Mouse (Mus musculus): ENCODE measurements around the gene Fam180a. TPM values are rescaled to one million over a fixed set of nuclear protein-coding genes. Genes with fewer than 3 reads are reported as not detected.

The Fam180a gene
- polyA plus RNA-seq, 2 experiments: 0.02 to 0.11 TPM

- 58% methylated on average over 11 of the region's 11 CpGs for WGBS (ENCODE audit: insufficient replicate concordance)
These were observed 37.7 kb downstream of the Fam180a start for GRCm38 (mm10) chr6:35288114-35288761.

DNA sequence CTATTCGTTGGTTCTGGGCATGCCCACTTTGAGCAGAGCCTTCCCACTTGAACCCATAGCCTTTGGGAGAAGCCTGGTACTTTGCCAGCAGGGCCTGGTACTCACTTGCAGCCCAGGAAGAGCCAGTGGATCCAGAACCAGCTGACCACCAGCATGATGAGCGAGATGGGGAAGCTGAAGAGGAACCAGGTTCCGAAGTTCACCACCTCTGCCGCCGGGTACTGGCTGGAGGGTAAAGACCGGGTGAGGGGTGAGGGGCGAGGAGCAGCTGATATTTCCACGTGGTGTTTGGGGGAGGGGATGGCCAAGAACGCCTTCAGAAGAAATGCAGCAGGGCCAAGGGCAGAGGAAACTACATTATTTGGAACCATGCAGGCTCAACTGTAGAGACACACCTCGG lies 46.6 kb downstream of the Fam180a start:
- Histone ChIP-seq H3K4me2 (ENCODE audit: low read depth) (no peak overlapping the region), H3K9ac (replicated peaks) (no peak overlapping the region), H3K36me3 (replicated peaks; ENCODE audit: control insufficient read depth, insufficient read depth, low read depth) (no peaks in the 10 kb centered on the region), H3K4me1 (replicated peaks; ENCODE audit: control insufficient read depth in 2 of 2, insufficient read depth in 2 of 2, low read length in 1 of 2) (no peaks in the 10 kb centered on the region), H3K27ac (no peak overlapping the region), H3K4me3 (ENCODE audit: insufficient read depth in 1 of 2, low read depth in 2 of 2, low read length in 2 of 2) (no peak overlapping the region), H3K27me3 (ENCODE audit: control insufficient read depth, insufficient read depth, low read length) (no peaks in the 10 kb centered on the region; the same call in 1 of the 2 replicates), H3K9me3 (ENCODE audit: control insufficient read depth, low read length) (no peaks in the 10 kb centered on the region)
- no peak for DNase-seq (ENCODE audit: low read depth in 3 of 3, low spot score in 3 of 3)
- TF ChIP-seq EP300 (IDR thresholded peaks at IDR 0.05; ENCODE audit: low read depth) (no peak), CTCF (IDR thresholded peaks at IDR 0.05; ENCODE audit: low read depth) (no peak)
- ATAC-seq (ENCODE audit: insufficient read depth): no peak
- WGBS (ENCODE audit: insufficient replicate concordance): 54% methylated on average over 10 of the region's 10 CpGs

More at GRCm38 (mm10) chr6:35288114-35288761, 37.7 kb downstream of the Fam180a start:
- TF ChIP-seq EP300 (IDR thresholded peaks at IDR 0.05; ENCODE audit: low read depth) (no peak), CTCF (IDR thresholded peaks at IDR 0.05; ENCODE audit: low read depth) (no peak)
- H3K4me3 ChIP-seq (ENCODE audit: insufficient read depth in 1 of 2, low read depth in 2 of 2, low read length in 2 of 2): no peak overlapping the region
- no peak overlapping the region for H3K27ac ChIP-seq
- no peaks in the 10 kb centered on the region for H3K9me3 ChIP-seq (ENCODE audit: control insufficient read depth, low read length)
- ATAC-seq (ENCODE audit: insufficient read depth): no peak
- peaks cover 0 to 6% of the 10 kb centered on the region in 2 experiments; a peak in 2 of 4 replicates for H3K4me1 ChIP-seq (replicated peaks; ENCODE audit: control insufficient read depth in 2 of 2, insufficient read depth in 2 of 2, low read length in 1 of 2)
- H3K36me3 ChIP-seq (replicated peaks; ENCODE audit: control insufficient read depth, insufficient read depth, low read depth): no peaks in the 10 kb centered on the region
- H3K27me3 ChIP-seq (ENCODE audit: control insufficient read depth, insufficient read depth, low read length): no peaks in the 10 kb centered on the region
- H3K9ac ChIP-seq (replicated peaks): no peak overlapping the region
- no peak overlapping the region for H3K4me2 ChIP-seq (ENCODE audit: low read depth)
- no peak for DNase-seq (ENCODE audit: low read depth in 3 of 3, low spot score in 3 of 3)

DNA sequence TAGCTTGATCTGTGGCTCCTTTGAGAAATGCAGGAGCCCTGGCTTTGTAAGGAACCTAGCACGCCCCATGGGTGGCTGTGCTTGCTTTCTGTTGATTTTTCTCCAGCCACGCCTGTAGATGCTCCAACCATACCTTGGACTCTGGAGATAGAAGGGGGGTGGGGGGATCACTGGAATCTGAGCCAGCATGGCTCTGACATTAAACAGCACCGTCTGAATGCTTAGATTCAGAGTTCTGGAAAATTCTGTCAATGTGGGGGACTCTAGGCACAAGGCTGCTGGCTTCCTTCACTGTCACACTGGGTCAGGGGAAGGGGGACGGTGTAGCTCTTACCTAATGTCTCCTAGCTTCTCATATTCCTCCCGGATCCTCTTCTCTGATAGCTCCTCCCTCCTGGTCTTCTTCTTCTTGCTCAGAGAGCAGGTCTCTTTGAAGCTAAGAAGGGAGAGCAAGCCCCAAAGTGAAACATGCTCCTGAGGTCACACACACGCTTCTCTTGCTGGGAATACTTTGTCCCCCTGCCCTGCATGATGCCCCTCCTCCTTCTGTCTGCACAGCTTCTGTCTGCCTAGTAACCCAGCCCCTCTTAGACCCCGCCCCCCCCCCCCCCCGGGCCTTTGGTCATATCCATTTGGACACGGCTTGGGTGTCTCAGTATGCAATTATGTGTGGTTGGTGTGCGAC lies 47.9 kb downstream of the Fam180a start:
- Histone ChIP-seq H3K27ac (no peak overlapping the region), H3K4me3 (ENCODE audit: insufficient read depth in 1 of 2, low read depth in 2 of 2, low read length in 2 of 2) (no peak overlapping the region), H3K4me1 (replicated peaks; ENCODE audit: control insufficient read depth in 2 of 2, insufficient read depth in 2 of 2, low read length in 1 of 2) (no peaks in the 10 kb centered on the region), H3K4me2 (ENCODE audit: low read depth) (no peak overlapping the region), H3K27me3 (ENCODE audit: control insufficient read depth, insufficient read depth, low read length) (no peaks in the 10 kb centered on the region; the same call in 1 of the 2 replicates), H3K9me3 (ENCODE audit: control insufficient read depth, low read length) (no peaks in the 10 kb centered on the region), H3K36me3 (replicated peaks; ENCODE audit: control insufficient read depth, insufficient read depth, low read depth) (no peaks in the 10 kb centered on the region), H3K9ac (replicated peaks) (no peak overlapping the region)
- ATAC-seq (ENCODE audit: insufficient read depth) (no peak), DNase-seq (ENCODE audit: low read depth in 3 of 3, low spot score in 3 of 3) (no peak)
- no peak for TF ChIP-seq EP300 (IDR thresholded peaks at IDR 0.05; ENCODE audit: low read depth)
- 52% methylated on average over 10 of the region's 10 CpGs for WGBS (ENCODE audit: insufficient replicate concordance)

DNA sequence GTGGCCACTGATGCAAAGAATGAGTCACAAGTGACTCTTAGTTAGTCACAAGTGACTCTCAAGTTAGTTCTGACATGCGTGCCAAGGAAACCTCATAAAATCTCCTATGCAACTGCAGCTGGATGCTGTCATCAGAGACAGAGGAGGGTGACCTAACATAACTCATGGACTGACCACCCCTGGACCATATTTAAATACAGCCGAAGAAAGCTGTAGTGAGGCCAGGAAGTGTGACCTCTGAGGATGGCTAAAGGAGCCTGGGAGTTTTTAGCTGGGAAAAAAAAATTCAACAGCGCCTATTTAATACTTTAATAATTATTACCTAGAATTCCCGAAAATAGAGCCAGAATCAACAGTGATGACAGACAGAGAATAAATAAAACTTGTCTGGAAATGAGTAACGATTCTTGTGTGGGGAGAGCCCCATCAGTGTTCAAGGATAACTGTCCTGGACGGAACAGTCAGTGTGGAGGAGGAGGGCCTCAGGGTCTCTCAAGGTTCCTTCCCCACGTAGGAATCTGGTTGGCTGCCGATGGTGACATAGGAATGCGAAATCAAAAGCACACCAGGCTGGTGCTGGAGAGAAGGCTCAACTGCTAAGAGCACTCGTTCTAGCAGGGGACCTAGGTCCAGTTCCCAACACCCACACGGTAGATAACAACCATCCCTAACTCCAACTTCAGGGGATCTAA lies 52.4 kb downstream of the Fam180a start:
- H3K36me3 ChIP-seq (replicated peaks; ENCODE audit: control insufficient read depth, insufficient read depth, low read depth): no peaks in the 10 kb centered on the region
- no peaks in the 10 kb centered on the region; the same call in 1 of the 2 replicates for H3K27me3 ChIP-seq (ENCODE audit: control insufficient read depth, insufficient read depth, low read length)
- H3K4me3 ChIP-seq (ENCODE audit: insufficient read depth in 1 of 2, low read depth in 2 of 2, low read length in 2 of 2): no peak overlapping the region
- DNase-seq (ENCODE audit: low read depth in 3 of 3, low spot score in 3 of 3) (no peak), ATAC-seq (ENCODE audit: insufficient read depth) (no peak)
- H3K9me3 ChIP-seq (ENCODE audit: control insufficient read depth, low read length): no peaks in the 10 kb centered on the region
- WGBS (ENCODE audit: insufficient replicate concordance): 74% methylated on average over 11 of the region's 11 CpGs
- H3K9ac ChIP-seq (replicated peaks): no peak overlapping the region
- H3K4me1 ChIP-seq (replicated peaks; ENCODE audit: control insufficient read depth in 2 of 2, insufficient read depth in 2 of 2, low read length in 1 of 2): peaks cover 5% of the 10 kb centered on the region in 2 experiments; a peak in 3 of 4 replicates
- no peak for TF ChIP-seq EP300 (IDR thresholded peaks at IDR 0.05; ENCODE audit: low read depth)
- TF ChIP-seq CTCF (IDR thresholded peaks at IDR 0.05; ENCODE audit: low read depth): no peak
- H3K27ac ChIP-seq: no peak overlapping the region
- H3K4me2 ChIP-seq (ENCODE audit: low read depth): no peak overlapping the region

All from liver, embryonic 14.5 days (tissue).